ENCODE assay signal across 8 mouse cellular contexts in genomic region chr11:86357984-86358528, GRCm38 (mm10). TPM values are rescaled to one million over a fixed set of nuclear protein-coding genes. Genes with fewer than 3 reads are reported as not detected.
DNase-seq lines count a peak whose midpoint lies in the region; ATAC-seq and TF ChIP-seq lines count a peak whose summit lies in the region.

No protein-coding gene starts in this region.

- peak overlapping the region; percentile 97 for H3K27ac ChIP-seq in bone marrow, adult 2 months (ENCODE audit: control insufficient read depth, insufficient read depth, low read depth, low read length, poor library complexity)
- peak overlapping the region; percentile 98 for H3K27ac ChIP-seq in embryonic facial prominence, embryonic 15.5 days (replicated peaks)
- peak overlapping the region; percentile 99 for H3K27ac ChIP-seq in heart, embryonic 10.5 days
- peak overlapping the region; percentile 98 for H3K27ac ChIP-seq in kidney, embryonic 15.5 days

- H3K27me3 ChIP-seq in embryonic facial prominence, embryonic 15.5 days = no peaks in the 10 kb centered on the region
- H3K27me3 ChIP-seq in heart, embryonic 10.5 days (ENCODE audit: insufficient read depth, poor library complexity, severe bottlenecking) = no peaks in the 10 kb centered on the region
- H3K27me3 ChIP-seq in kidney, embryonic 15.5 days = no peaks in the 10 kb centered on the region

- WGBS in bone marrow, adult 2 months = under 1% methylated on average over 45 of the region's 45 CpGs
- under 1% methylated on average over 45 of the region's 45 CpGs for WGBS in embryonic facial prominence, embryonic 15.5 days
- WGBS in heart, embryonic 10.5 days = under 1% methylated on average over 45 of the region's 45 CpGs
- WGBS in kidney, embryonic 15.5 days = under 1% methylated on average over 45 of the region's 45 CpGs

- ATAC-seq in embryonic facial prominence, embryonic 15.5 days (ENCODE audit: insufficient number of reproducible peaks, low FRiP score, low TSS enrichment, low read depth) = peak; percentile 95
- peak; percentile 97 for ATAC-seq in kidney, embryonic 15.5 days (replicated peaks; ENCODE audit: low FRiP score)
- peak; percentile 98 for ATAC-seq in monocyte, adult 5-6 weeks (replicated peaks; ENCODE audit: insufficient number of reproducible peaks, low FRiP score, low TSS enrichment, poor library complexity, severe bottlenecking)

- TF ChIP-seq POLR2A in bone marrow, adult 2 months (IDR thresholded peaks at IDR 0.05; ENCODE audit: borderline replicate concordance, control insufficient read depth, low read depth, low read length) = peak; percentile 88

- DNase-seq in 416B (ENCODE audit: low read depth) = peak; percentile 97
- peak; percentile 98 for DNase-seq in heart, embryonic 10.5 days (ENCODE audit: low spot score)
- peak; percentile 99 for DNase-seq in liver
- peak; percentile 99 to 100 for DNase-seq in spleen, postnatal 4 days (ENCODE audit: low spot score in 2 of 2)

- H3K36me3 ChIP-seq in embryonic facial prominence, embryonic 15.5 days = 0 out of 2 replicates have a peak, but pooled peaks cover 4% of the 10 kb centered on the region
- H3K36me3 ChIP-seq in heart, embryonic 10.5 days = peaks cover 20% of the 10 kb centered on the region
- H3K36me3 ChIP-seq in kidney, embryonic 15.5 days = peaks cover 17% of the 10 kb centered on the region

- H3K4me2 ChIP-seq in embryonic facial prominence, embryonic 15.5 days (replicated peaks) = peak overlapping the region; percentile 65
- peak overlapping the region; percentile 65 for H3K4me2 ChIP-seq in kidney, embryonic 15.5 days

- no peaks in the 10 kb centered on the region for H3K9me3 ChIP-seq in embryonic facial prominence, embryonic 15.5 days (replicated peaks)
- H3K9me3 ChIP-seq in heart, embryonic 10.5 days = no peaks in the 10 kb centered on the region
- no peaks in the 10 kb centered on the region for H3K9me3 ChIP-seq in kidney, embryonic 15.5 days (replicated peaks)

- peak; percentile 85 for TF ChIP-seq CTCF in bone marrow, adult 2 months (IDR thresholded peaks at IDR 0.05; ENCODE audit: control insufficient read depth, insufficient read depth, low read length)

- H3K4me3 ChIP-seq in bone marrow, adult 2 months (replicated peaks; ENCODE audit: control insufficient read depth, low read depth, low read length) = peak overlapping the region; percentile 97
- peak overlapping the region; percentile 92 for H3K4me3 ChIP-seq in embryonic facial prominence, embryonic 15.5 days (replicated peaks)
- peak overlapping the region; percentile 96 for H3K4me3 ChIP-seq in heart, embryonic 10.5 days
- peak overlapping the region; percentile 91 for H3K4me3 ChIP-seq in kidney, embryonic 15.5 days (replicated peaks)

- H3K4me1 ChIP-seq in bone marrow, adult 2 months (ENCODE audit: control insufficient read depth, insufficient read depth, low read length) = peaks cover 1% of the 10 kb centered on the region; the same call in 1 of the 2 replicates
- peaks cover 15% of the 10 kb centered on the region; the same call in 1 of the 2 replicates for H3K4me1 ChIP-seq in embryonic facial prominence, embryonic 15.5 days
- H3K4me1 ChIP-seq in heart, embryonic 10.5 days = peaks cover 10% of the 10 kb centered on the region; the same call in 1 of the 2 replicates
- peaks cover 19% of the 10 kb centered on the region for H3K4me1 ChIP-seq in kidney, embryonic 15.5 days

- H3K9ac ChIP-seq in embryonic facial prominence, embryonic 15.5 days = peak overlapping the region; percentile 96
- H3K9ac ChIP-seq in kidney, embryonic 15.5 days = peak overlapping the region; percentile 97

RNA-seq across cellular contexts. Expression of gene Med13, which starts 0.7 kb away (rescaled TPM):
- 26.2 and 35.6 TPM in 2 replicates for polyA plus RNA-seq in bone marrow, adult 2 months (2011; ENCODE audit: insufficient read depth, insufficient read length, low replicate concordance, missing spikeins)
- polyA plus RNA-seq in embryonic facial prominence, embryonic 15.5 days (2015; fragmentation: Nextera tagmentation; extraction: Ambion mirVana) = 9.4 and 10.8 TPM in 2 replicates
- polyA plus RNA-seq in heart, embryonic 10.5 days (2016; fragmentation: Nextera tagmentation; extraction: Ambion mirVana) = 4.1 and 7.5 TPM in 2 replicates
- 8.5 and 10.2 TPM in 2 replicates for polyA plus RNA-seq in kidney, embryonic 15.5 days (2015; fragmentation: Nextera tagmentation; extraction: Ambion mirVana)
- total RNA-seq in monocyte, adult 5-6 weeks (2017) = 64.1 to 102 TPM (median 64.6 TPM) in 3 replicates

Comparison
In these comparisons a context has a peak if more than half of its experiments do, and no peak if none do; other contexts are left out.
1. Peak in every context shown above with its lines: DNase-seq, ATAC-seq, H3K4me3 ChIP-seq and H3K27ac ChIP-seq.